16 mouse cellular contexts compared by ENCODE assay signal in genomic region chr5:112674806-112675205, GRCm38 (mm10).
"Had no signal": no experiment of that assay in that cellular context is flagged by ENCODE, and none has a peak within 500 bp of the region (broad histone marks: within the 10 kb centered on the region; RNA-seq: fewer than 3 reads in every experiment).

No protein-coding gene starts in this region.

- H3K27me3 ChIP-seq: neural tube, embryonic 13.5 days; neural tube, embryonic 15.5 days; stomach, embryonic 15.5 days had no signal

- H3K36me3 ChIP-seq: neural tube, embryonic 13.5 days; neural tube, embryonic 15.5 days; stomach, embryonic 15.5 days had no signal

- H3K4me1 ChIP-seq: stomach, embryonic 15.5 days had no signal

- H3K9ac ChIP-seq: neural tube, embryonic 13.5 days; neural tube, embryonic 15.5 days; stomach, embryonic 15.5 days had no signal

- H3K27ac ChIP-seq: neural tube, embryonic 13.5 days; neural tube, embryonic 15.5 days; stomach, embryonic 15.5 days; stomach, postnatal 0 days had no signal

- H3K9me3 ChIP-seq: neural tube, embryonic 13.5 days; neural tube, embryonic 15.5 days; stomach, embryonic 15.5 days had no signal

- H3K4me2 ChIP-seq: neural tube, embryonic 13.5 days; neural tube, embryonic 15.5 days; stomach, embryonic 15.5 days had no signal

- DNase-seq: retina, postnatal 1 day; right cerebral cortex, adult 18-20 months; right cerebral cortex, postnatal 14 days; right cerebral cortex, postnatal 25 days; right cerebral cortex, postnatal 4 days; spleen, adult 18-20 months; thymus, adult 18-20 months; thymus, adult 2 months; thymus, postnatal 14 days; thymus, postnatal 25 days; thymus, postnatal 36 days; thymus, postnatal 4 days had no signal

- H3K4me3 ChIP-seq: neural tube, embryonic 13.5 days; neural tube, embryonic 15.5 days; stomach, embryonic 15.5 days had no signal
